Mouse (Mus musculus) testis, adult 2 months (tissue): ENCODE measurements around the gene Trp53bp2. TPM values are rescaled to one million over a fixed set of nuclear protein-coding genes. Genes with fewer than 3 reads are reported as not detected.

Experiments used
- H3K27ac ChIP-seq: fragments of 200-500 bp; 2 replicates; pipeline ENCODE4 v1.5.1; 2012; ENCODE audit warnings: low read depth, low read length; ENCODE audit not compliant: control insufficient read depth, insufficient read depth
- H3K27me3 ChIP-seq: fragments of 200-500 bp; 2 replicates; pipeline ENCODE4 v1.6.1; 2012; ENCODE audit warnings: mild to moderate bottlenecking, low read length, moderate library complexity; ENCODE audit not compliant: control insufficient read depth, insufficient read depth
- H3K36me3 ChIP-seq: fragments of 200-500 bp; 2 replicates; pipeline ENCODE4 v1.6.1; 2012; ENCODE audit warnings: mild to moderate bottlenecking, low read length; ENCODE audit not compliant: control insufficient read depth, insufficient read depth
- H3K4me1 ChIP-seq: fragments of 200-500 bp; 2 replicates; pipeline ENCODE4 v1.6.1; 2012; ENCODE audit warnings: low read length; ENCODE audit not compliant: control insufficient read depth, insufficient read depth
- H3K4me3 ChIP-seq: fragments of 200-500 bp; 2 replicates; pipeline ENCODE4 v1.5.1; 2012; ENCODE audit warnings: low read depth, mild to moderate bottlenecking, low read length, moderate library complexity, mixed read lengths; ENCODE audit not compliant: control insufficient read depth
- CTCF ChIP-seq: fragments of 200-500 bp; IDR thresholded peaks from 2 replicates; pipeline ENCODE4 v1.5.1; 2012; ENCODE audit warnings: low read depth, mild to moderate bottlenecking, inconsistent platforms, low read length, moderate library complexity; ENCODE audit not compliant: control insufficient read depth, insufficient read depth, insufficient replicate concordance
- POLR2A ChIP-seq: fragments of 200-500 bp; IDR thresholded peaks from 2 replicates; pipeline ENCODE4 v1.6.1; 2012; ENCODE audit warnings: low read depth, mild to moderate bottlenecking, inconsistent platforms, low read length, moderate library complexity; ENCODE audit not compliant: control insufficient read depth
- polyA plus RNA-seq: library from polyadenylated mRNA; depleted of rRNA; stranded (reverse); fragments of >200 nt; gene quantifications from 2 replicates; pipeline ENCODE4 v1.2.3, GENCODE M21; 2012

Trp53bp2 gene
- polyA plus RNA-seq, 1 experiment, result 4.5 TPM

- Histone ChIP-seq H3K27me3 (no peaks in the 10 kb centered on the region), H3K4me1 (no peaks in the 10 kb centered on the region; the same call in 1 of the 2 replicates), H3K27ac (no peak overlapping the region), H3K4me3 (no peak overlapping the region), H3K36me3 (no peaks in the 10 kb centered on the region)
- TF ChIP-seq POLR2A, result no peak
- TF ChIP-seq CTCF, result no peak
Measured at GRCm38 (mm10) chr1:182429826-182430225, 20.9 kb downstream of the Trp53bp2 start.

GRCm38 (mm10) chr1:182430676-182431075, 21.7 kb downstream of the Trp53bp2 start:
- H3K4me1 ChIP-seq, result no peaks in the 10 kb centered on the region
- no peak overlapping the region for H3K4me3 ChIP-seq
- H3K27ac ChIP-seq, result no peak overlapping the region
- H3K36me3 ChIP-seq, result no peaks in the 10 kb centered on the region
- TF ChIP-seq POLR2A, result no peak
- no peak for TF ChIP-seq CTCF
- H3K27me3 ChIP-seq, result no peaks in the 10 kb centered on the region

GRCm38 (mm10) chr1:182432059-182432458, 23.1 kb downstream of the Trp53bp2 start:
- Histone ChIP-seq H3K4me1 (no peaks in the 10 kb centered on the region), H3K36me3 (peaks cover 1% of the 10 kb centered on the region; the same call in 1 of the 2 replicates)

GRCm38 (mm10) chr1:182436746-182437145, 27.8 kb downstream of the Trp53bp2 start:
- Histone ChIP-seq H3K36me3 (peaks cover 1% of the 10 kb centered on the region; the same call in 1 of the 2 replicates), H3K27ac (no peak overlapping the region), H3K27me3 (no peaks in the 10 kb centered on the region), H3K4me1 (no peaks in the 10 kb centered on the region), H3K4me3 (no peak overlapping the region)
- TF ChIP-seq POLR2A (no peak), CTCF (no peak)

More at GRCm38 (mm10) chr1:182432059-182432458, 23.1 kb downstream of the Trp53bp2 start:
- Histone ChIP-seq H3K27ac (no peak overlapping the region), H3K4me3 (no peak overlapping the region), H3K27me3 (no peaks in the 10 kb centered on the region)
- TF ChIP-seq CTCF (no peak), POLR2A (no peak)

- Histone ChIP-seq H3K27ac (no peak overlapping the region), H3K36me3 (peaks cover 1% of the 10 kb centered on the region), H3K4me3 (no peak overlapping the region)
Measured at GRCm38 (mm10) chr1:182439546-182440222, 30.7 kb downstream of the Trp53bp2 start.

GRCm38 (mm10) chr1:182441791-182442473, 33.0 kb downstream of the Trp53bp2 start:
- no peak overlapping the region for H3K4me3 ChIP-seq
- H3K27ac ChIP-seq, result no peak overlapping the region
- H3K27me3 ChIP-seq, result no peaks in the 10 kb centered on the region
- no peaks in the 10 kb centered on the region; the same call in none of the 2 replicates for H3K36me3 ChIP-seq
- TF ChIP-seq POLR2A, result no peak
- TF ChIP-seq CTCF, result no peak
- H3K4me1 ChIP-seq, result no peaks in the 10 kb centered on the region

More at GRCm38 (mm10) chr1:182439546-182440222, 30.7 kb downstream of the Trp53bp2 start:
- no peaks in the 10 kb centered on the region for H3K4me1 ChIP-seq
- TF ChIP-seq CTCF (no peak), POLR2A (no peak)
- H3K27me3 ChIP-seq, result no peaks in the 10 kb centered on the region

GRCm38 (mm10) chr1:182444116-182444515, 35.1 kb downstream of the Trp53bp2 start:
- peaks cover 7% of the 10 kb centered on the region for H3K36me3 ChIP-seq
- no peaks in the 10 kb centered on the region for H3K4me1 ChIP-seq
- no peak overlapping the region for H3K27ac ChIP-seq
- TF ChIP-seq POLR2A (no peak), CTCF (no peak)
- H3K4me3 ChIP-seq, result no peak overlapping the region
- no peaks in the 10 kb centered on the region for H3K27me3 ChIP-seq
